Mouse (Mus musculus): ENCODE results near the gene Capn13.

DNA sequence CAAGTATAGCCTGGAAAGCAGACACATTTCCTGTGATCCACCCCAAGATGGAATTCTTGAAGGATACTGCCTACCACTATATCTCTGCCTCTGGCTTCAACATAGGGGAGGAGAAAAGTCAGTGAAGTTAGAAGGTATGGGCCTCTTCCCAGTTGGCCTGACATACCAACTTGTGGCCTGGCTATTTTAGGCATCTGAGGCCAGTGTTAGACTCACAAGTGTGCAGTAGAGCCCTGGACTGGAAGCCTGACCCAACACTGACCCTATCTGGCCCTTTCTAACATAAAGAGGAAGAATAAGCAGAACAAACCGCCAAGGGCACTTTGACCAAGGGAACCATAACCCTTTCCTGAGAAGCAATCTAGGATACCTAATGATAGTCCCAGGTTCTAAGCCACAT is 7.3 kb downstream of the Capn13 start:
- no peak for TF ChIP-seq GATA1 (IDR thresholded peaks at IDR 0.05; ENCODE audit: low read length)
- no peak for TF ChIP-seq TAL1 (IDR thresholded peaks at IDR 0.05; ENCODE audit: low read length)

Data from erythroblast, embryonic 14.5 days (primary cell).